Mouse (Mus musculus): ENCODE results near the gene Slc33a1. TPM values are rescaled to one million over a fixed set of nuclear protein-coding genes. Genes with fewer than 3 reads are reported as not detected.

Slc33a1 gene
- 77.9 TPM for polyA plus RNA-seq (2021)

DNA sequence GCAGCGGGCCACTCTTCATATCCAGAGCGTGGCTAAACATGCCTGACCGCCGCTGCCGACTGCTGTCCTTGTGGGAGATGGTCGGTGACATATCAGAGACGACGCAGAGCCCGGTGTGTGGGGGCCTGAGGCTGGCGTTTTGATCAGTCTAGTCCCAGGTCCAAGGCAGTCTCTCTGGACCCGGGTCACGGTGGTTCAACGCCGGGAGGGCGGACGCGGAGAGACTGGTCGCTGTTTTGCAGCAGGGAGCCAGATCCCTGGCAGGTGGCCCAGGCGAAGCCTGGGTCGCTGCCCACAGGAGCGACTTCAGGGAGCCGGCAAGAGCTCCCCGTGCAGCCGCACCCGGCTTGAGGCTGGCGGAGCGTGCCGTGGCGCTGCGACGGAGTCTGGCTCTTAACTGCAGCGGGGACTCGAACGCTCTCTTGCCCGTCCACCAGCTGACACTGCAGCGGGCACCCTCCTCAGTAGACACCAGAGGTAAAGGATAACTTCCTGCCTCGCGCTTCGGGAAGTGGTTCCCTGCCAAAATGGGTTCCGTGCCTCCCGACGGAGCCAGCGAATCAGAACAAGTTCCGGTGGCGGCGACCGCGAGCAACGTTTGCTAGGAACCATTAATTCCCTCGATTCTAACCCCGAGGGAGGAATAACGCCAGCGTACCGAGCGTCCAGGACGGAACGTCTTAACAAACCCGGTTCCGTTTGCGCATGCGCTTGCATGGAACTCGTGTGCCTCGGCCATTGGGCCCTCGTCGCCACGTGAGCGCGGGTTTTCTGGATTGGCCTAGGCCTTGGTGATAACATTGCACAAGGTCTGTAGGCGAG is at the start of gene Slc33a1:
Gene Slc33a1, minus strand, starts transcription at position 669 of the 822 bp plus-strand sequence.
- DNase-seq (ENCODE audit: low read depth, low spot score) (peak; percentile 100), ATAC-seq (peak; percentile 90)
- POLR2A ChIA-PET = interaction anchor here (0.6 to 2.3 kb wide), 4 partner anchors 12 to 383 kb away, joined by 3 to 14 read pairs (median 4); partner anchors contain the start of gene Gmps
- H3K27me3 ChIP-seq = no peaks in the 10 kb centered on the region
- no peak for TF ChIP-seq CTCF (IDR thresholded peaks at IDR 0.05)
- CTCF ChIA-PET = interaction anchor here (1.0 to 3.8 kb wide), 4 partner anchors 11 to 93 kb away, joined by 3 to 14 read pairs (median 4); partner anchors contain the start of gene Gmps
- in situ Hi-C loops (cut with MboI; ENCODE audit: low pct_unique_long_range_greater_than_20kb) = no loop called here

- POLR2A ChIA-PET = no interaction called here
- in situ Hi-C loops (cut with MboI; ENCODE audit: low pct_unique_long_range_greater_than_20kb) = loop anchor here (25.0 kb wide), 3 partner anchors 1502 to 1948 kb away; partner anchors contain the start of gene Tiparp
- no peak for TF ChIP-seq CTCF (IDR thresholded peaks at IDR 0.05)
Observed at GRCm38 (mm10) chr3:63988722-63989440, 24.3 kb upstream of the Slc33a1 start.

GRCm38 (mm10) chr3:63986656-63987055 is 22.1 kb upstream of the Slc33a1 start:
- ATAC-seq (no peak), DNase-seq (ENCODE audit: low read depth, low spot score) (no peak)
- no peaks in the 10 kb centered on the region for H3K27me3 ChIP-seq
- in situ Hi-C loops (cut with MboI; ENCODE audit: low pct_unique_long_range_greater_than_20kb) = loop anchor here (25.0 kb wide), 3 partner anchors 1499 to 1951 kb away; partner anchors contain the start of gene Tiparp
- no peak for TF ChIP-seq CTCF (IDR thresholded peaks at IDR 0.05)
- ChIA-PET POLR2A (no interaction called here), CTCF (interaction anchor here (2.0 kb wide), 1 partner anchor 10 kb away, joined by 5 read pairs; no protein-coding TSS in a partner anchor)

More at GRCm38 (mm10) chr3:63988722-63989440, 24.3 kb upstream of the Slc33a1 start:
- CTCF ChIA-PET = interaction anchor here (1.1 to 3.5 kb wide), 5 partner anchors 9 to 25 kb away, joined by 3 to 15 read pairs (median 5); no protein-coding TSS in a partner anchor
- ATAC-seq (no peak), DNase-seq (ENCODE audit: low read depth, low spot score) (no peak)
- H3K27me3 ChIP-seq = no peaks in the 10 kb centered on the region

DNA sequence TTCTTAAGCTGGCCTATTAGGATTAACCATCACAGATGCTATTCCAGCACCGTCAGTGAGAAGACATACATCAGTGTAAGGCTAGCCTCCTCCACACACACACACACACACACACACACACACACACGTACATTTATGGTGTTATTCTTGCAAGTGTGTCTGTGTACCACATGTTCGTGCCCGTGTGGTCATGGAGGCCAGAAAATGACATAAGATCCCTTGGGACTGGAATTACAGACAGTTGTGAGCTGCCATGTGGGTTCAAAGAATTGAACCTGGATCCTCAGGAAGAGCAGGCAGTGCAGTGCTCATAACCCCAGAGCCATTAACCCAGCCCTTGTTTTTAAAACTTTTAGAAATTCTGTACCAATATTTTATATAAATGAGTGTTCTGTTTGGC is 13.3 kb upstream of the Slc33a1 start:
- ATAC-seq = no peak
- CTCF ChIA-PET = interaction anchor here (1.6 kb wide), 1 partner anchor 13 kb away, joined by 6 read pairs; the partner anchor contains the start of gene Slc33a1

DNA sequence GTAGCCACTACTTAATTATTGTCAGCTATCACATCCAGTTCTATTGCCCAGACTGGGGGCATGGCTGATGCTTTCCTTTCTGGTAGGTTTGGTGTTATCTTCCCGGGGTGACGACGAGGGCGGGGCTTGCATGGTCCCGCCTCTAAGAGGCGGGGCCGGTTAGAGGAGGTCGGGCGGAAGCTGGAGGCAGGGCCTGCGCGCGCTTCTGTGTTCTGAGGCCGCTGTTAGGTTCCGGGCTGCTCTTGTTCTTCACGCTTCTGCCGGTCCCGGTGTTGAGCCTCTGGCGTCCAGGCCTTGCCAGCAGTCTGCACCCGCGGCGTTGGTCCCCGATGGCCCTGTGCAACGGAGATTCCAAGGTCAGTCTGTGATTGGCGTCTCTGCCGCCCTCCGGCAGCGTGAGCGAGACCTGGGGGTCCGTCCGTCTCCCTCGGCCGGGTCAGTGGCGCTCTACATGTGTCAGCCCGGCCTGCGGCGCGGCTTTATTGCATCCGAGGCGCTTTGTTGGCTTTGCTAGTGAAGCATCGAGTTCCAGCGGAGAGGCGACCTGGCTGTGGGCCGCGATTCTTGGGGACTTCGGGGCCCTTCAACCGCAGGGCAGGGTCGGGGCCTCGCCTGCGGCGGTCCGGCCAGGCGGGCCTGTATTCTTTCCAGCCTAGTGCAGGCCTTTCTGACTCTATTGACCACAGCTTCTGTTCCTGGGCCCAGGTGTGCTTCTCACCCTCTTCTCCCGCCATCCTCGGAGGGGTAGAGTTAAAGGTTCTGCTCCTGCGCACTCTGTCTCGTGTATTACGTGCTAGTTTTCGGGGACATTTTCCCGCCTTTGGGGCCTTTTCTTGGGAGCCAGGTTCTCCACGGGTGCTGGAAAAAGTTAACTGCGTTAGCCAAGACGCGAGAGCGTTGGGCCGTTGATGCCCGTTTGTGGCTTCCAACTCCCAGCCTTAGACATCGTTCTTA is 11.7 kb upstream of the Slc33a1 start, which contains the start of gene Gmps:
Gene Gmps, plus strand, starts transcription at position 152 of the 954 bp plus-strand sequence.
- ChIA-PET CTCF (interaction anchor here (1.1 to 2.9 kb wide), 8 partner anchors 10 to 47 kb away, joined by 3 to 14 read pairs (median 4); partner anchors contain the start of genes E130311K13Rik and Slc33a1), POLR2A (interaction anchor here (0.8 to 2.1 kb wide), 2 partner anchors 8 to 12 kb away, joined by 3 to 14 read pairs; partner anchors contain the start of gene Slc33a1)
- in situ Hi-C loops (cut with MboI; ENCODE audit: low pct_unique_long_range_greater_than_20kb) = loop anchor here (10.0 to 25.0 kb wide), 4 partner anchors 819 to 1961 kb away; partner anchors contain the start of gene Tiparp
- DNase-seq (ENCODE audit: low read depth, low spot score) = peak; percentile 82
- TF ChIP-seq CTCF (IDR thresholded peaks at IDR 0.05) = no peak
- H3K27me3 ChIP-seq = no peaks in the 10 kb centered on the region
- peak; percentile 99 for ATAC-seq

More for the DNA sequence above, 13.3 kb upstream of the Slc33a1 start:
- TF ChIP-seq CTCF (IDR thresholded peaks at IDR 0.05) = no peak
- in situ Hi-C loops (cut with MboI; ENCODE audit: low pct_unique_long_range_greater_than_20kb) = loop anchor here (10.0 to 25.0 kb wide), 4 partner anchors 817 to 1959 kb away; partner anchors contain the start of gene Tiparp
- H3K27me3 ChIP-seq = no peaks in the 10 kb centered on the region
- no peak for DNase-seq (ENCODE audit: low read depth, low spot score)
- POLR2A ChIA-PET = interaction anchor here (0.7 kb wide), 1 partner anchor 34 kb away, joined by 5 read pairs; no protein-coding TSS in a partner anchor

DNA sequence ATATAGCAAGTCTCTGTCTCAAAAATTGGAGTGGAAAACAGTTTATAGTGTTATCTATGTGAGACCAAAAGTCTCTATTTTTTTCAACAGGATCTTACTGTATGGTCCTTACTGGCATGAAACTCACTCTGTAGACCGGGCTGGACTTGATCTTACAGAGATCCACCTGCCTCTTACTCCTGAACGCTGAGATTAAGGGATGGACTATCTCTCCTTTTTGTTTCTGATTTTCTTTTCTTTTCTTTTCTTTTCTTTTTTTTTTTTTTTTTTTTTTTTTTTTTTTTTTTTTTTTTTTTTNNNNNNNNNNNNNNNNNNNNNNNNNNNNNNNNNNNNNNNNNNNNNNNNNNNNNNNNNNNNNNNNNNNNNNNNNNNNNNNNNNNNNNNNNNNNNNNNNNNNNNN is 1.4 kb upstream of the Slc33a1 start:
- no peak for DNase-seq (ENCODE audit: low read depth, low spot score)
- no peak for ATAC-seq
- TF ChIP-seq CTCF (IDR thresholded peaks at IDR 0.05) = no peak
- no peaks in the 10 kb centered on the region for H3K27me3 ChIP-seq
- CTCF ChIA-PET = interaction anchor here (0.8 to 3.8 kb wide), 3 partner anchors 9 to 25 kb away, joined by 3 to 14 read pairs (median 4); partner anchors contain the start of gene Gmps
- in situ Hi-C loops (cut with MboI; ENCODE audit: low pct_unique_long_range_greater_than_20kb) = no loop called here
- POLR2A ChIA-PET = interaction anchor here (0.6 kb wide), 2 partner anchors 14 to 742 kb away, joined by 4 to 8 read pairs; no protein-coding TSS in a partner anchor

- ChIA-PET POLR2A (interaction anchor here (0.6 to 2.3 kb wide), 3 partner anchors 11 to 384 kb away, joined by 4 to 14 read pairs (median 5); partner anchors contain the start of gene Gmps), CTCF (interaction anchor here (1.1 to 3.8 kb wide), 3 partner anchors 10 to 22 kb away, joined by 3 to 14 read pairs (median 6); partner anchors contain the start of gene Gmps)
- no peak for TF ChIP-seq CTCF (IDR thresholded peaks at IDR 0.05)
- no peaks in the 10 kb centered on the region for H3K27me3 ChIP-seq
- in situ Hi-C loops (cut with MboI; ENCODE audit: low pct_unique_long_range_greater_than_20kb) = no loop called here
- DNase-seq (ENCODE audit: low read depth, low spot score) = no peak
- ATAC-seq = no peak
Observed at GRCm38 (mm10) chr3:63964922-63965249, 318 bp upstream of the Slc33a1 start.

GRCm38 (mm10) chr3:63963421-63964099 is 1.0 kb downstream of the Slc33a1 start:
- peak; percentile 56 for ATAC-seq
- CTCF ChIA-PET = interaction anchor here (1.0 to 3.8 kb wide), 3 partner anchors 11 to 92 kb away, joined by 3 to 14 read pairs (median 4); partner anchors contain the start of gene Gmps
- POLR2A ChIA-PET = interaction anchor here (0.5 to 2.3 kb wide), 4 partner anchors 13 to 108 kb away, joined by 3 to 14 read pairs (median 4); partner anchors contain the start of gene Gmps
- no peaks in the 10 kb centered on the region for H3K27me3 ChIP-seq
- no peak for TF ChIP-seq CTCF (IDR thresholded peaks at IDR 0.05)
- no peak for DNase-seq (ENCODE audit: low read depth, low spot score)
- in situ Hi-C loops (cut with MboI; ENCODE audit: low pct_unique_long_range_greater_than_20kb) = no loop called here
